Mouse (Mus musculus) lung, adult 18-20 months (tissue): ENCODE data around the gene Pkd1l3.

Experiments
- DNase-seq, 2 experiments: peaks; one replicate each; pipeline ENCODE4 v3.0.0; 2022; ENCODE audit warnings: mixed read lengths in 2 of 2

Pkd1l3 gene

GRCm38 (mm10) chr8:109704565-109705319, 90.4 kb downstream of the Pkd1l3 start:
- peak; percentile 63 to 74 for DNase-seq

GRCm38 (mm10) chr8:109705320-109706075, 91.2 kb downstream of the Pkd1l3 start, which contains the start of gene Zfp821:
TSS of gene Zfp821 (plus strand) at chr8:109705546.
- peak; percentile 93 to 95 for DNase-seq

GRCm38 (mm10) chr8:109706076-109706873, 92.0 kb downstream of the Pkd1l3 start:
- peak in 1 of 2 experiments; percentile 27 for DNase-seq

- DNase-seq = peak; percentile 77 to 86
These were observed 92.5 kb downstream of the Pkd1l3 start for GRCm38 (mm10) chr8:109706874-109707237.

- DNase-seq = no peak
These were observed 93.6 kb downstream of the Pkd1l3 start for GRCm38 (mm10) chr8:109707921-109708320.

- DNase-seq = no peak
These were observed 98.2 kb downstream of the Pkd1l3 start for GRCm38 (mm10) chr8:109712521-109712920.

GRCm38 (mm10) chr8:109714961-109715360, 100.6 kb downstream of the Pkd1l3 start:
- no peak for DNase-seq
